Mouse (Mus musculus): ENCODE measurements around the gene Col11a1.

Gene Col11a1

GRCm38 (mm10) chr3:114029971-114030635, at the start of gene Col11a1:
Col11a1 (plus strand) TSS chr3:114030540.
- peak; percentile 38 for DNase-seq (ENCODE audit: low read depth, low spot score)

- DNase-seq (ENCODE audit: low read depth, low spot score): no peak
Observed at GRCm38 (mm10) chr3:113990936-113991335, 39.4 kb upstream of the Col11a1 start.

- no peak for DNase-seq (ENCODE audit: low read depth, low spot score)
Observed at GRCm38 (mm10) chr3:114030886-114031285, 546 bp downstream of the Col11a1 start.

DNA sequence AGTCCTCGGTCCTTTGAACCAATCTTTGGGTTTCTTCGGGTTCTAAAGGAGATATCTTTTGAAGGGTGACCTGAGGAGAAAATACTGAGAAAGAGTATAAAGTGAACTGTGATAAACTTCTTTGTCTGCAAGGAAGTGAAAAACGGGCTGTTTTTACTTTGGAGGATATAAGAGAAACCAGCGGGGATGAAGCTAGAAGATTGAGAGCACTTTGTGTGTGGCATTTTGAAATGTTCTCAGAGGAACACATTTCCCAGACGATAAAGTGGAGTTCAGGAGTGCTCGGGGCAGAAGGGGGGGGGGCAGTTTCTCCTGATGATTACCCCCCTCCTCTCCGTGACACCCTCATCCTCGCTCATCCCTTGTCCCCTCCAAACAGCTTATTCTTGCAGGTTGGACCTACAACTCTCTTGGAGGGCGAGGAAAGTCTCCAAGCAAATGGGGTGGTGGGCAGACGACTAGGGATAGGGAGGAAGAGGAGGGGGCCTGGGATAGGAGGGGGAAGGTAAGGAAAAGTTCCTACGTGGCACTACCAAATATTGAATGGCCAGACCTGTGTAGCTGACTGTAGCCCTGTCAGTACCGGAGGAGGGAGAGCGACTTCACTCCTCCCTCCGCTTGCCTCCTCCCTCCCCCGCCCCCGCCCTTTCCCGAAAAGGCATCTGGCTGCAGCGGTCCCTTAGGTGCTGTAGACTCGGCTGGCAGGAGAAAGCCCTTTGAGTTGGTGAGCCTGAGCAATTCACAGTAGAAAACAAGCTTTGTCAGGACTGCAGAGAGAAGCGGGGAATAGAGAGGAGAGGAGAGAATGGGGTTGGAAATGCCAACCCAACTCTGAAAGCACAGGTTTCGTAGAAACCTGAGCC, 1.2 kb downstream of the Col11a1 start:
- DNase-seq (ENCODE audit: low read depth, low spot score): no peak

DNA sequence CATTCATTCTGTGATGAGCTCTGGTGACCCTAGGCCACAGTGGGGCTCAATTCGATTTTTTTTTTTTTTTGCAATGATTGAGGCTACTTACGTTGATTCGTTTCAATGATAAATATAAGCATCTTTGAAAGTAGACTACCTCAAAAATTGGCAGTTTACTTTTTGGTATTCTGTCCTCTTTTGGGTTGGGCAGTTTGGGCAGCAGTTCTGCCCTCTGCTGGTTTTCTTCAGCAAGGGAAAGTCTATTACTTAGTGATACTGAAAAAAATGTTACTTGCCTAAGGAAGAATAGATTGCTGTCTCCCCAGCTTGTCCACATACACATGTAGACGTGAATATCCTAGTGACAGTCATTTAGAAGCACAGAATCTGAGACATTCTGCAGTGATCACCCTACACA, 2.0 kb downstream of the Col11a1 start:
- no peak for DNase-seq (ENCODE audit: low read depth, low spot score)

- no peak for DNase-seq (ENCODE audit: low read depth, low spot score)
Observed at GRCm38 (mm10) chr3:114052406-114052805, 22.1 kb downstream of the Col11a1 start.

DNA sequence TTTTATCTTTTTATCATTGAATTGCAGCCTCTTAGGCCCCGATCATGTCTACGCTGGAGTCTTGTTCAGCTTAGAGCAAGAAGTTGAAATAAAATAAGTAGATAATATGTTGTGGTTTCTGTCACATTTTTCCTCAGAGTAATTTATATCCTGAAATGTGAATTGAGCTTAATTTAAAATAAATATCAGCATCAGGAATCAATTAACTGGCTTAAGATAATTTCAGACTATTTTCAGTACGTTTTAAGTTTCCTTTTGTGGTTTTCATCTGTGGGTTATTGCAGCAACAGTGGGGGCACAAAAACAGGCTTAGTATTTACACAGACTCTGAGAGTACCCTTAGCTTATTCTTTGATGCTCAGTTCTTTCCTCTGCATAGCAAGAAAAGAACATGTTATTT, 23.2 kb downstream of the Col11a1 start:
- DNase-seq (ENCODE audit: low read depth, low spot score): no peak

DNA sequence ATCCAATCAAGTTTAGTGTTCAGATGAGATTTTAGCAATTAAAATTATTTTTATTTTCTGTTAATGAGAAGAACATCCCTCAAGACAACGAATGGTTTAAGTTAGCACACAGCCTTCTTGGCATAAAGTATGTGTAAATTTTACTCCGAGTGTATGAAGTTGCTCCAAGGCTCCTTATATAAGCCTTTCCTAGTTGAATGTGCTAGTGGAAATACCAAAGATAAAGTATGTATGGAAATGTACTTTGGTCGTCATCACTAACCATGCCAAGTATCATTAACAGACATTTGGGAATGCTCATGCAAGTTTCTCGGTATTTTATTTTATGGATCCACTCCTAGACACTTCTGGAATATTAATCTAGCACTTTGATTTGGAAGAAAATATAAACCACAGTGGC, 34.8 kb downstream of the Col11a1 start:
- no peak for DNase-seq (ENCODE audit: low read depth, low spot score)

- DNase-seq (ENCODE audit: low read depth, low spot score): no peak
Observed at GRCm38 (mm10) chr3:114065587-114065986, 35.2 kb downstream of the Col11a1 start.

DNA sequence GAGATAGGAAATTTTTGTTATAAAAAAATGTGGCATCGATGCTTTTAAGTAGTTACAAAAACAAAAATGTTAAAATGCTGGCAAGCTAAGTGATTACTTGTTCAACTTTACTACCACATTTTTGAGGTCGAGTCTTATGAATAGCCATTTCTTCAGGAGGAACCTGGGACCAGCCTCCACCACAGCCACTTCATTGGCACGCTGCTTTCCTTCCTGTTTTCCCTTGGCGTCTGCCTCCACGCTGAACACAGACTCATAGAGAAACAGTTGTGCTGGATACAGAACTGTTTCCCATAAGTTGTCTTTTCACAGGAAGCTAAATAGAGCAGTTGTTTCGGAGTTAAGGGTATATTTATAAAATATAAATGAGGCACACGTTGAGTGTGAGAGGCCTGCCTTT, 69.0 kb downstream of the Col11a1 start:
- no peak for DNase-seq (ENCODE audit: low read depth, low spot score)

DNA sequence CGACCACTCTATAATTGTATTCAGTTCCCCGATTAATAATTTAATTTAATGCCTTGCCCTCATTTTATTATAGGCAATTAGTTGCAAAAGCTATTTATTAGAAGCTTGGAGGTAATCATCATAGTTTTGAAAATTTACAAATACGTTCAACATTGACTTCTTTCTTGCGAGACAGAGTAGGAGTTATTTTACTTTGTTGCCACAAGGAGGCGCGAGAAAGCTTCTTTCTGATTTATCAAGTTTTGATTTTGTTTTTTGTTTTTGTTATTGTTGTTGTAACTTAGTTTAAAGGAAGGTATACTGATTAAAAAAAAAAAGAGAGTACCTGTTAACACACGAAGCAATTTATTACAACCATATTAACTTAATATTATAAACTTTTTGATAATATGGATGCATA, 76.8 kb downstream of the Col11a1 start:
- peak; percentile 5 for DNase-seq (ENCODE audit: low read depth, low spot score)

DNA sequence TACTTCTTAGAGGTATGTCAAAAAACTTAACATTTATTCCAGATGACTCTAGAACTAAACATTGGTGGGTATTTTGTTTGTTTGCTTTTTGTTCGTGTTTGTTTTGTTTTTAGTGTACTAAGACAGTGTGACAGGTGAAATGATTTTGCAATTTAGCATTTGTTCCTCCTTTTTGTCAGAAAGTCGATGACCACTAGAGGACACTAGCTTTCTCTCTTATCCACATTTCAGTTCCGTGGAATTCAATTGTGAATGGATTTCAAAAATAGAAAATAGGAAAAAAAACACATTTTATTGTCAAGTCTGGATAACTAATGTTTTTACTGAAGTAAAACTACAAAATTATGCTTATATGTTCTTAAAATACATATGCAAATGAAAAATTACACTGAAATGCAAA, 116.8 kb downstream of the Col11a1 start:
- peak; percentile 9 for DNase-seq (ENCODE audit: low read depth, low spot score)

DNA sequence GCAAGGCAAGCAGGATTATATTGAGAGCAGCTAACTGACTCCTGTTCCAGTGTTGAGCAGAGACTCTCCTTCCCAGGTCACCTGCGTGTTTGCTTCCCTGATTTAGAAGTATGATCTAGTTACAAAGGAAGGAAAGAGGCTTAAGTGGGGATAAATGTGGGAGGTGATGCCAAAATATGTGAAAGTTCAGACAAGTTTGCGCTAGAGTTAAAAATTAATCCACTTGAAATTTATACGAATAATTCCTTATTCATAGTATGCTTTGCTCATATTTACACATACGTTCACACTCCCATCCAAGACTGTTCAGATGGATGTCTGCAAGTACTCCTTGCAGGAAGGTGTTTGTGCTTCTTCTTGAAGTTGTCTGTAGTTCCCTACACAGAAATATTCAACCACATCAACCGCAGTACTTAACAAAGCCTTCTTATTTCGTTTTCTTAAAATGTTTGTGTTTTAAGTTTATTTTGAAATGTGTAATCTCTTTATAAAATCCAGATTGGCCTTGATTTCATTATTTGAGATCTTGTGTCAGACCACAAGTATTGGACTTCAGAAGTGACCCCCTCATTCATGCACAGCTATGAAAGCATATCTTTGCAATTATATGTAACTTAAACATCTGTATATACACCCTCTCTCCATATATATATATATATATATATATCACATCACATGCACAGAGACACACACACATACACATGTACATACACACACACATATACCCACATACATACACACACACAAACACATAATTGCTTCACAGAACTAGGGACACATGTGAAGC, 167.8 kb downstream of the Col11a1 start:
- no peak for DNase-seq (ENCODE audit: low read depth, low spot score)

DNA sequence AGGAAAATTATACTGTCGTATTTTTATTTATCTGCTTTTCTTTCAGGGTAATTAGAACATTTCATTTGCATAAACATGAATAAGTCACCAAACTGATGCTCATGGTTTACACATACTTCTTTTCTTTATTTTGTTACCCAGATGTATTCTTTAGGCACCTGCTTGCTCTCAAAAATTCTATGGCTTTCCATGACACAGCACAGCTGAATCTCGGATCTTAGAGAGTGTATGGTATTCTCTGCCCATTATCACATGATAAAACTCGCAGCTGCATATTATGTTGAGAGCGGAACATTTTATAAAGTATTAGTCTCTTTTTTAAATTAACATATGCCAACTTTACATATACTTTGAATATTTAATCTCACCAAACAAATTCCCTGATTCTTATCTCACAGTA, 181.9 kb downstream of the Col11a1 start:
- no peak for DNase-seq (ENCODE audit: low read depth, low spot score)

GRCm38 (mm10) chr3:114216105-114216504, 185.8 kb downstream of the Col11a1 start:
- no peak for DNase-seq (ENCODE audit: low read depth, low spot score)

- no peak for DNase-seq (ENCODE audit: low read depth, low spot score)
Observed at GRCm38 (mm10) chr3:114229501-114229900, 199.2 kb downstream of the Col11a1 start.

Measured in retina, postnatal 7 days (tissue).